Mouse (Mus musculus) kidney, postnatal 0 days (tissue): ENCODE data around the gene Baiap2l2. TPM values are rescaled to one million over a fixed set of nuclear protein-coding genes. Genes with fewer than 3 reads are reported as not detected.

ENCODE experiments used
- ATAC-seq: fragments of 200-750 bp; cut with Nextera tagmentation; replicated peaks from 2 replicates; pipeline ENCODE4 v1.8.0; 2017; ENCODE audit warnings: low read depth, moderate number of reproducible peaks, moderate TSS enrichment, moderate library complexity; ENCODE audit not compliant: low FRiP score
- DNase-seq: peaks from one replicate; pipeline ENCODE4 v3.0.0-alpha.2; 2016; ENCODE audit warnings: low spot score
- H3K27ac ChIP-seq: fragments of 300-500 bp; sonication (generic); 2 replicates; pipeline ENCODE4 v1.5.1; 2014; ENCODE audit warnings: mild to moderate bottlenecking
- H3K27me3 ChIP-seq: fragments of 300-500 bp; sonication (generic); 2 replicates; pipeline ENCODE4 v1.6.1; 2014; ENCODE audit warnings: low read length, mixed read lengths; ENCODE audit not compliant: insufficient read depth
- H3K36me3 ChIP-seq: fragments of 300-500 bp; sonication (generic); 2 replicates; pipeline ENCODE4 v1.6.1; 2014; ENCODE audit warnings: low read length, mixed read lengths; ENCODE audit not compliant: insufficient read depth
- H3K4me1 ChIP-seq: fragments of 300-500 bp; sonication (generic); replicated peaks from 2 replicates; pipeline ENCODE4 v1.6.1; 2014; ENCODE audit warnings: antibody characterized with exemption, low read length, mixed read lengths; ENCODE audit not compliant: insufficient read depth
- H3K4me2 ChIP-seq: fragments of 300-500 bp; sonication (generic); 2 replicates; pipeline ENCODE4 v1.6.1; 2014; ENCODE audit warnings: mild to moderate bottlenecking, low read length, moderate library complexity, mixed read lengths
- H3K4me3 ChIP-seq: fragments of 300-500 bp; sonication (generic); replicated peaks from 2 replicates; pipeline ENCODE4 v1.5.1; 2014; ENCODE audit warnings: low read depth, low read length
- H3K9ac ChIP-seq: fragments of 300-500 bp; sonication (generic); 2 replicates; pipeline ENCODE4 v1.6.1; 2014; ENCODE audit warnings: low read depth, low read length
- H3K9me3 ChIP-seq: fragments of 300-500 bp; sonication (generic); replicated peaks from 2 replicates; pipeline ENCODE4 v1.6.1; 2016; ENCODE audit warnings: low read length, inconsistent platforms, mixed read lengths
- CTCF ChIP-seq: IDR thresholded peaks from 2 replicates; pipeline ENCODE4 v1.5.1; 2016; ENCODE audit warnings: antibody characterized with exemption, low read depth, mild to moderate bottlenecking, moderate library complexity
- WGBS: fragments of 180-500 bp; shearing (Covaris S2); extraction: QIAGEN DNeasy Blood & Tissue Kit; methylation state at CpG from one replicate; pipeline ENCODE4 v1.1.7; 2014; 5-methylcytosine and 5-hydroxymethylcytosine counted together
- polyA plus RNA-seq: library from polyadenylated mRNA; unstranded; fragments of >200 nt; fragmentation: Nextera tagmentation; extraction: Ambion mirVana; gene quantifications from 2 replicates; pipeline ENCODE4 v1.2.1, GENCODE M21; 2015

The Baiap2l2 gene
- polyA plus RNA-seq, 1 experiment from 2014 or later: 25.0 TPM

- WGBS: 62% methylated on average over 3 of the region's 3 CpGs
- Histone ChIP-seq H3K27ac (no peak overlapping the region), H3K9ac (no peak overlapping the region), H3K9me3 (no peaks in the 10 kb centered on the region), H3K4me3 (no peak overlapping the region), H3K27me3 (no peaks in the 10 kb centered on the region), H3K4me2 (no peak overlapping the region), H3K36me3 (no peaks in the 10 kb centered on the region), H3K4me1 (no peaks in the 10 kb centered on the region)
- no peak for ATAC-seq
- TF ChIP-seq CTCF: no peak
- no peak for DNase-seq
These were observed 69.1 kb downstream of the Baiap2l2 start for GRCm38 (mm10) chr15:79216191-79216590.

- Histone ChIP-seq H3K9me3 (no peaks in the 10 kb centered on the region), H3K4me2 (no peak overlapping the region), H3K27ac (no peak overlapping the region), H3K36me3 (no peaks in the 10 kb centered on the region), H3K9ac (no peak overlapping the region), H3K4me1 (no peaks in the 10 kb centered on the region), H3K27me3 (no peaks in the 10 kb centered on the region), H3K4me3 (no peak overlapping the region)
- no peak for TF ChIP-seq CTCF
- no peak for ATAC-seq
- WGBS: 73% methylated on average over 6 of the region's 6 CpGs
- no peak for DNase-seq
These were observed 71.7 kb downstream of the Baiap2l2 start for GRCm38 (mm10) chr15:79213591-79213990.

- H3K4me3 ChIP-seq: no peak overlapping the region
- H3K4me2 ChIP-seq: no peak overlapping the region
- no peaks in the 10 kb centered on the region for H3K4me1 ChIP-seq
- no peak overlapping the region for H3K27ac ChIP-seq
- ATAC-seq (no peak), DNase-seq (no peak)
- H3K9me3 ChIP-seq: no peaks in the 10 kb centered on the region
- 86% methylated on average over 26 of the region's 26 CpGs for WGBS
- H3K27me3 ChIP-seq: no peaks in the 10 kb centered on the region
- TF ChIP-seq CTCF: no peak
- no peak overlapping the region for H3K9ac ChIP-seq
- H3K36me3 ChIP-seq: no peaks in the 10 kb centered on the region
These were observed 72.4 kb downstream of the Baiap2l2 start for GRCm38 (mm10) chr15:79212750-79213446.

- Histone ChIP-seq H3K36me3 (no peaks in the 10 kb centered on the region), H3K9ac (no peak overlapping the region), H3K27me3 (no peaks in the 10 kb centered on the region), H3K27ac (no peak overlapping the region), H3K4me1 (no peaks in the 10 kb centered on the region), H3K4me3 (no peak overlapping the region), H3K9me3 (no peaks in the 10 kb centered on the region), H3K4me2 (no peak overlapping the region)
- no peak for TF ChIP-seq CTCF
- DNase-seq: no peak
- 63% methylated on average over 2 of the region's 2 CpGs for WGBS
- ATAC-seq: no peak
These were observed 75.0 kb downstream of the Baiap2l2 start for GRCm38 (mm10) chr15:79210357-79210756.

GRCm38 (mm10) chr15:79208758-79209439 is 76.4 kb downstream of the Baiap2l2 start:
- Histone ChIP-seq H3K36me3 (no peaks in the 10 kb centered on the region), H3K9me3 (no peaks in the 10 kb centered on the region), H3K27ac (no peak overlapping the region), H3K4me3 (no peak overlapping the region), H3K27me3 (no peaks in the 10 kb centered on the region), H3K4me2 (no peak overlapping the region), H3K9ac (no peak overlapping the region), H3K4me1 (no peaks in the 10 kb centered on the region)
- peak; percentile 21 for DNase-seq
- peak; percentile 42; the same call in 1 of the 2 replicates for ATAC-seq
- 63% methylated on average over 27 of the region's 27 CpGs for WGBS
- no peak for TF ChIP-seq CTCF

GRCm38 (mm10) chr15:79208211-79208610 is 77.1 kb downstream of the Baiap2l2 start:
- no peak for DNase-seq
- no peak for TF ChIP-seq CTCF
- Histone ChIP-seq H3K4me2 (no peak overlapping the region), H3K27ac (no peak overlapping the region), H3K9me3 (no peaks in the 10 kb centered on the region), H3K27me3 (no peaks in the 10 kb centered on the region), H3K9ac (no peak overlapping the region), H3K4me3 (no peak overlapping the region), H3K4me1 (no peaks in the 10 kb centered on the region), H3K36me3 (no peaks in the 10 kb centered on the region)
- ATAC-seq: no peak
- WGBS: 58% methylated on average over 6 of the region's 6 CpGs

Other genes with a start within 250 kb of the Baiap2l2 start
- 0.13 and 0.24 TPM in 2 replicates for gene Galr3, start 243.7 kb downstream of the Baiap2l2 start, polyA plus RNA-seq
- 42.5 and 42.6 TPM in 2 replicates for gene Ankrd54, start 222.6 kb downstream of the Baiap2l2 start, polyA plus RNA-seq
- 199 and 218 TPM in 2 replicates for gene Eif3l, start 210.4 kb downstream of the Baiap2l2 start, polyA plus RNA-seq
- gene Micall1, start 176.6 kb downstream of the Baiap2l2 start, polyA plus RNA-seq: 5.9 and 6.6 TPM in 2 replicates
- gene Polr2f, start 144.5 kb downstream of the Baiap2l2 start, polyA plus RNA-seq: 314 and 321 TPM in 2 replicates
- 12.9 and 15.2 TPM in 2 replicates for gene 1700088E04Rik, start 144.3 kb downstream of the Baiap2l2 start, polyA plus RNA-seq
- 0.23 and 0.25 TPM in 2 replicates for gene Sox10, start 120.3 kb downstream of the Baiap2l2 start, polyA plus RNA-seq
- gene Pick1, start 56.4 kb downstream of the Baiap2l2 start, polyA plus RNA-seq: 31.8 and 35.6 TPM in 2 replicates
- gene Gm49486, start 56.1 kb downstream of the Baiap2l2 start, polyA plus RNA-seq: 0.33 and 0.42 TPM in 2 replicates
- gene Slc16a8, start 30.8 kb downstream of the Baiap2l2 start, polyA plus RNA-seq: 0.23 TPM in 1 of 2 replicates, not detected in the other
- gene Pla2g6, start 42.9 kb upstream of the Baiap2l2 start, polyA plus RNA-seq: 10.7 and 12.2 TPM in 2 replicates
- gene Maff, start 61.1 kb upstream of the Baiap2l2 start, polyA plus RNA-seq: 6.9 and 7.3 TPM in 2 replicates
- 44.4 and 47.5 TPM in 2 replicates for gene Tmem184b, start 118.0 kb upstream of the Baiap2l2 start, polyA plus RNA-seq
- gene Csnk1e, start 170.0 kb upstream of the Baiap2l2 start, polyA plus RNA-seq: 50.9 and 53.9 TPM in 2 replicates
- gene Kcnj4, start 219.7 kb upstream of the Baiap2l2 start, polyA plus RNA-seq: 0.11 TPM in 1 of 2 replicates, not detected in the other
- gene Kdelr3, start 230.9 kb upstream of the Baiap2l2 start, polyA plus RNA-seq: 41.6 and 54.9 TPM in 2 replicates